Mouse (Mus musculus): ENCODE measurements around the gene Phgdh. TPM values are rescaled to one million over a fixed set of nuclear protein-coding genes. Genes with fewer than 3 reads are reported as not detected.

Gene Phgdh
- total RNA-seq, 2 experiments from 2014 or later = 9.5 to 30.8 TPM

DNA sequence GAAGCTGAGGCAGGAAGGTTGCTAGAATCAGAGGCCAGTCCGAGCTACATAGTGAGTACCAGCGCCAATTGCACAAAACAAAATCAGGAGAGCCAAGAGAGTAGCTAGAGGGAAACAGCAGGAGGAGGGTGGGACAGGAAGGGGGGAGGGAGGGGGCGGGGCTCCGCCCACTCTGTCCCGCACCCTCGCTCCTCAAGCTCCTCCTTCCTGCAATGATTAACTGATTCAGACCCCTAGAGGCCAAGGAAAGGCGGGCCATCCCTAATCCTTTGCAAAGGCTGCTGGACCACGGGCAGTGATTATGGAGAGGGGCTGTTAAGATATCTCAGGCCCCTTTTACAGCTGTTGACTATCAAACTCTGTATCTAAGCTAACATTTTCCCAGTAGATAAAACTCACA, 8.9 kb upstream of the Phgdh start:
- no peak for DNase-seq (ENCODE audit: low spot score in 2 of 2)

DNA sequence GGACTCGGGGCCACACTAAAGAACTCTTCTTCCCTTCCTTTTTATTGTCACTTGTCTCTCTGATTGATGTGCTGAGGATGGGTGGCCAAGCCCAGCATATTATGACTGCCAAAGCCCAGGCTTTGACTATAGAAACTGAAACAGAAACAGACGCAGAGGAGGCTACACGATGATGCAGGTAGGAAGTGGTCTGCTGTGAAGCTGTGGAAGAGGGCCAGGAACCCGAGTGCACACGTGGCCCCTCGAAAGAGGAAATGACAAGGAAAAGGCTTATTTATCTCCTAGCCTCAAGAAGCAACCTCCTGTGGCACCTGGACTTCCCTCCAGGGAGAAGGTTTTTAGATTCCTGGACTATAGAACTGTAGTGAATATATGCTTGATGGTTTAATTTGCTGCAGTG, 8.3 kb upstream of the Phgdh start:
- no peak for DNase-seq (ENCODE audit: low spot score in 2 of 2)

DNA sequence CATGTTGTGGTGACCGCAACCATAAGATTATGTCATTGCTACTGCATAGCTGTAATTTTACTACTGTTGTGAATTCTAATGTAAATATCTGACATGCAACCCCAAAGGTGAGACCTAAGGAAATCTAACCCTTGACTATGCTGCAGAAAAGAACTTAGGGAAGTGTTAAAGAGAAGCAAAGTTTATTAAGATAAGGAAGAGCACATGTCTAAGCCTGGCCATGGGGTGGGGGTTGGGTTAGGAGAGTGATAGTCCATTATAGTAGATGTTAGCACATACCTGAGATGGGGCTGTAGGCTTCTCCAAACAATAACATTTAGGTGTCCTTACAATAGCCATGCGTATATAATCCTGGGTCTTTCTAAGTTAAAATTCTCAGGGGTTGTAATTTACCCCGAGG, 3.4 kb upstream of the Phgdh start:
- no peak for DNase-seq (ENCODE audit: low spot score in 2 of 2)

DNA sequence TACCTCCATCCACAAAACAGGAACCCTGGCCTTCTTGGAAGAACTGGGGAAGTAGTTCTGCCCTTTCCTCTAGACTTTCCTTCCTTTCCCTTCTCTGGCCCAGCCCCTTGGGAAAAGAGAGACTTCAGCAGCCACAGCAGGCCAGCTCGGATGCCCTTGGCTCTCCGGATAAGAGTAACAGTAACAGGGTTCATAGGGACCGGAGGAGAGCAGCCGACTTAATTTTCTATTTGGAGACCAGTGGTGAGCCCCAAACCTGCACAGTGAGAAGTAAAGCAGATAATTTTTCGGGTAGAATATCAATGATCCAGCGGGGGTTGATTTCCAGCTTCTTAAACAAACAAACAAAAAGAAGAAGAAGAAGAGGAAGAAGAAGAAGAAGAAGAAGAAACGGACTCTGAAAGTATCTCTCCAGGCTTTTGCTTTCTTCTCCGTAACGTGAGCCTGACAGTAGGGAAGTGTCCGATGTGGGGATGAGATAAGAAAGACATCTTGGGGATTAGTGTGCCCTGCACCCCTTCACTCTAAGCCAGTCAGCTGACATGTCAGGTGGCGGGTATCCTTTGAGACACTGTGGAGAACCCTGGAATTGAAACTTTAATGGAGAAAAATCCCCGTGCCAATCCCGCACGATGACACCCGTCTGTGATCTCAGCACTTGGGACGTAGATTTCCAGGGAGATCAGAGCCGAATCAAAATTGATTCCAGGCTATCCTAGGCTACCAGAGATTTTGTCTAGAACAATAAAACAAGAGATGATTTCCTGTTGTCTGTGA, 1.2 kb upstream of the Phgdh start:
- DNase-seq (ENCODE audit: low spot score in 2 of 2) = no peak

DNA sequence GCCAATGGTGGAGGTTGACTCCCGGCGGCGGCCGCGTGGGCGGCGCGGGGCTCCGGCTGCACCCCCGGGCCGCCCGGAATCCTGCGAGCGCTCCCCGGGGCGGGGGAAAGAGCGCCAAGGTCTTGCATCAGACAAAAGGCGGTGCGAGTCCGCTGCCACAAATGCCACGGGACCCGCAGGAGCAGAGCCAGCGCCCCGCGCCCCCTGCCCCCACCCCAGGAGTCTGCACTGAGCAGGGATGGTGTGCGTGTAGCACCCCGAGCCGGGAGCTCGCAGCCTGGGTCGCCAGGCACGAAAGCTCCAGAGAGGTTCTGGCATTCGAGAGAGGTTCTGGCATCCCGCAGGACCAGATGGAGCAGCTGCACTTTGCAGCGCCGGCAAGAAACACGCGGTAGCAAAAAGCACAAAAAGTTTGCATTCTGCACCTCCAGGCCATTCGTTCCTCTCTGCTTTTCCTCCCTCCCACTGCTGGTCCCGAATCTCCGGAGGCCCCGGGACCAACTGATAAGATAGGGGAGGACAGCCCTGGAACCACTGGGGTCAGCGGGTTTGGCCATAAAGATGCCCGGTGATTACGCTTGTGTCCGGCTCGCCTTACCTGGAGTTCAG, 589 bp downstream of the Phgdh start:
- peak; percentile 35 to 55 for DNase-seq (ENCODE audit: low spot score in 2 of 2)

DNA sequence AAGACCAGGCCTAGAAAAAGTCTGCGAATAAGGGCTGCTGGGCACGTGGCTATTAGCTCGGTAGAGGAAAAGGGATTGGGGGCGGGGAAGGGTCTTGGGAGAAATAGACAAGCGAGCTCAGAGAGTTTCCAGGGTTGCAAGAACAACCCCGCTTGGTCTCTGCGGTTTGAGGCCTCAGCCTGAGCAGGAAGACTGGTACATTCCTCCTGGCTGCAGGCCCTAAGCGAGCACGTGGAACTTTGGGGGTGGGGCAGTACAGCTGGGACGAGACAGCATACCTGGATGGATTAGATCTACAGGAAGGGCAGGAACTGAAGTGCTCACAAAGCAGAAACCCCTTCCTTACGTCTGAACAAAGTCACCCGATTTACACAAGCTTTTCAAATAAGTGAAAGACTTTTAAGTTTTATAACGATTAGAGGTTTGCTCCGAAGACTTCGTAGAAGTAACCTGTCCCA, 1.2 kb downstream of the Phgdh start:
- DNase-seq (ENCODE audit: low spot score in 2 of 2) = peak; percentile 23 to 29

DNA sequence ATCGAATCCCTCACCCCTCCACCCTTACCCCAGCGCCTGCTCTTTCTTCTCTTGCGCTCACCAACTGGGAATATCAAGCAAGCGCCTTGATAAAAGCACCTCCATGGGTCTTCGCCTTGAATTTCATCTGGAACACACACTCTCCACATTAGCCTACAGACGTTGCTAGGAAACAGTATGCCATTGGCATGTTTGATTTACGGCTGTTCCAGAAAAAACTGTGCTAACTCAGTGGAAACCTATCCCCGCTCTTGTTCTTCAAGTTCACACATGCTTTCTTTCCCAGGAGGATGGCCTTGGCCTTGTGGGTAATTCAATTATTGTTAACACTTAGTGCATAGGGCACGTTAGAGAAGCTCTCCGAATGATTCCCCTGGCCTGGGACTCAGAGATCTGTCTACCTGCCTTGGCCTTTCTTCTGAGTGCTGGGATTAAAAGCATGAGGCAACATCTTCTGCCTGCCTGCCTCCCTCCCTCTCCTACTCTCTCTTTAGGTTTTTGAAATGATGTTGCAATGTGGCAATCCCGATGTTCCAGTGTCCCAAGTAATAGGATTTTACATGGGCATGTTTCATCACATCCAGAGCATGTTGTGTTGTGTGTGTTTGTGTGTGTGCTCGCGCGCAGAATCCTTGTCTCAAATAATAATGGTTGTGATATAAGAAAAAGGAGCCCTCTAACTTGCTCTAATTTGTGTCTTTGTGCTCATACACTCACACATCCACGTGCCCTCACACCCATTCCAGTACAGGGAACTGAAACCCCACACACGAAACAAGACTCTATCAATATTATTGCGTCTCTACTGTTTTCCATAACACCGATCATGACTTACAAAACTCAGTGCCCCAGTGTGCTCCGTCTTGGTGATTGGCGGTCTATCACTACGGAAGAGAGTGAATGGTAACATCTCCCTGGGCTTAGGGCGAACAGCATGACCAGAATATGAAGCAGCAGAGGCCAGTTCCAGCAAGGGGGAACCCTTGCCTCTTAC, 2.8 kb downstream of the Phgdh start:
- no peak for DNase-seq (ENCODE audit: low spot score in 2 of 2)

DNA sequence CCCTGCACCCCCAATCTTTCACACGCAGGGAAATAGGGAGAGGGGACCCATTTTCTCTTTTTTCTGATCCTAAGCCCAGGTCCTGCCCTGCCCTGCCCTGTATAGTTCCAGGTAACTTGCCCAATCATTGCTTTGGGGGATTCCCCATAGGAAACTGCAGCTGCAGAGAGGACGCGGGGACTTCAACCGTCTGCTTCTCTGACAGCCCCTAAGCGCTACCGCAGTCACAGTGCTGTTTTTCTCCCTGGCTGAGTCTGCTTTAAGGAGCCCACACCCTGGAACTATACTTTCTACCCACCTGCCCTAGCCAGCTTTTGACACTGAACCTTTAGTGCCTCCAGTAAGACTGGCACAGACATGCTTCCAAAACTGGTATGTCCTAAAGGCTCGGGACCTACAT, 3.9 kb downstream of the Phgdh start:
- no peak for DNase-seq (ENCODE audit: low spot score in 2 of 2)

DNA sequence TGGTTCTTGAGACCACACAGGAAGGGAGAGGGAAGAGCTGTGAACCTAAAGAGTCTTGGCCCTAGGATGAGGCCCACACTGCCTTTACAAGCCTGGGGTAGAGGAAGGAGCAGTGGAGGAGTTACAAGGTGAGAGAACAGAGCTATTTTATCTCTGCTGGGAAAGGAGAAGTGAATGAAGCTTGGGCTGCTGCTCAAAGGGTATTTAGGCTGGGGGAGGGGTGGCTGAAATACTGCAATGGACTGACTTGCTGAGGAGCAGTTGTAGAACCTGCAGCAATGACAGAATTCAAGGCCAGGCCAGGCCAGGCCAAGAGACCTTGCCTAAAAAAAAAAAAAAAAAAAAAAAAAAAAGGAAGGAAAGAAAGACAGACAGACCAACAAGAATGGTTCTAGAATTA, 4.5 kb downstream of the Phgdh start:
- DNase-seq (ENCODE audit: low spot score in 2 of 2) = no peak

DNA sequence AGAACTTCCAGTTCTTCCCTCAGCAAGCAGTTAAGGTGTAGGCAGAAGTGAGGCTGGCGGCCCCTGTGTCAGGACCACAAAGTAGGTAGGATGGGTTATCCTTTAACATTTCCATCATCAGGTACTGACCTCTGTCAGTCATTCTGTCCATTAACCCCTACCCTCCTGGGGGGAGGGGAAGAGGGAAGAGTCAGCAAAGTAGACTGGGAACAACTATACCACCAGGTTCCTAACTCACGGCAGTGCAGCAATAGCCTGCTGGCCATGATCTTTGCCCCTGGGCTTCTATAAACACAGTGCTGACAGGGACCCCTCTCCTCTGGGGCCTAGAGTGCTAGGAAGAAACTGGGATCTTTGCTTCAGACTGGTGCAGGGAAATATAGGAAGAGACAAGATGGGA, 5.8 kb downstream of the Phgdh start:
- DNase-seq (ENCODE audit: low spot score in 2 of 2) = no peak

DNA sequence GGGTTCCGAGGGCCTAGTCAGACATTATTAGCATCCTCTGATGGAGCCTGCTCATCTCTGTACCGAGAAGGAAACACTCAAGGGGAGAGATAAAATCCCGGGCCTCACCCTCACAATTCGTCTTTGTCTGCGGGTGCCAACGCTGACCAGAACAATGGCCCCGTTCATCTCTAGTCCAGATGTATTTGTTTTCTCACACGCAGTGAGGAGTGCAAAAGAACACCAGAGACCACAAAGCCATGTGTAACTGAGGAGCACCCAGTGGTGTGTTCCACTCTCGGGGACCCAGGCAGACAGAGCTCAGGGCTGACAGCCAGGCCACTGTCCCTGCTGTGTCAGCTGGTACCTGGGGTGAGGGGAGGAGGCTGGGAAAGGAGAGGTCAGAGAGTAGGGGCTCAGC, 15.6 kb downstream of the Phgdh start:
- no peak for DNase-seq (ENCODE audit: low spot score in 2 of 2)

DNA sequence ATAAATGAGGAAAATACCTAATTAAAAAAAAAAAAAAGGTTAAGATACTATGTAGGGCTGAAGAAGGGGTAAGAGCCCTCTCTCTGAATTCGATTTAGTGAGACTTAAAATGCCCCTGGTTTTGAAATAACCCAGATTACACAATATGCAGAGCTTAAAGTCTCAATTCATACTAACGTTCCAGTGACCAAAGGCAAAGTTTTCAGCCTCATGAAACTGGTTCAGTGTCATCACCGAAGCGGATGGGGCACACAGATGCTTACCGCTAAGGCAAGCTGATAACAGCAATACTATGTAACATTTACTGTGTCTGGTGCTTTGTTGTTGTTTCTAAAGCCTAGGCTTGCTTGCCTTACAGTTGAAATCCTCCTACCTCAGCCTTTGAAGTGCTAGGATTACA, 17.6 kb downstream of the Phgdh start:
- DNase-seq (ENCODE audit: low spot score in 2 of 2) = no peak

DNA sequence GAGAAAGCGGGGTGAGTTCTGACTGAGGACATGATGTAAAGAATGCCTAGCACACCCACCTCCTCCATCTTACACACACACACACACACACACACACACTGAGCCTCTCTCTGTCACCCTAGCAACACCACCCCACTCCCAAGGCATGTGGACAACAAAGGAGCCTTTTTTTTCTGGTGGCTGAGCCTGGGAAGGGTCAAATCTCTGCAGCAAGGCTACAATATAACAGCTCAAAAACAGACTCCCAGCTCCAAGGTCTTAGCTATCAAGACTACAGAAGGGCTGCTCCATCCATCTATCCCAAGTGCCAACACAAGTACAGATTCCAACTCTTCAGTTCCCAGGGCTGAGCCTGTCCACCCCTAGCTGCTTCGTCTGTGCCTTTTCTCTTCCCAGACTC, 20.6 kb downstream of the Phgdh start:
- no peak for DNase-seq (ENCODE audit: low spot score in 2 of 2)

DNA sequence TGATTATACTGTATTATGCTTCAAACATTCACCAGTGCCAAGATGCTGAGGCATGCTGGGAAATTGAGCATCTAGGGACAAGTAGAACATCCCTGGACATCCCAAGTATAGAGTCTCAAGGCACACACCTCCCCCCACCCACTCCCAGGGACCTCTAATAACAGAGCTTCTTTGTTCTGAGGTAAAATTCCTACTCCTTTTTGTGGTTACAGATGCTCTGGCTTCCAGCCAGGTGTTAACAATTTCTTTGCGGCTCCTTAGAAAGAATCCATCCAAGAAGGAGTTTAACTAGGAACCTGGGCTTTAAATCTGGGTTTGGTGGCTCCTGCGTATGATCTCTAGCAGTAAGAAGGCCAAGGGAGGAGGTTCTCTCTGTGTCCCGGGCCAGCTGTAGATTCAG, 22.6 kb downstream of the Phgdh start:
- DNase-seq (ENCODE audit: low spot score in 2 of 2) = no peak

DNA sequence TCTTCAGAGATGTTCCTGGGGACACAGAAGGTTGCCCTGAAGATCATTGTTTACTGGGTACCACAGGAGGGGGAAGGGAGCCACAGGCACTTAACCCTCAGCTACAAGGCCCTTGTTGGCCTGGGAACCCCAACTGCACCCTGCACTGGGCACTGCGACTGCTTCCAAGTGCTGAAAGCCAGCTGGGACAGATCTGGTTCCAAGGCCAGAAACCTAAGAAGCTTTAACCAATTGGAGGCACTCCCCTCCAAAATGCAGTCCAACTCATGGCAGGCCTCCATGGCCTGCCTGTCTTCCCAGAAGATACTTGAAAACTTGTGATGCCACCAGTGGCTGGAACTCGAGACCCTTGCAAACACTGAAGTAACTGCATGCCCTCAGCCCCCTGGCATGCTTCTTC, 24.6 kb downstream of the Phgdh start:
- DNase-seq (ENCODE audit: low spot score in 2 of 2) = no peak

DNA sequence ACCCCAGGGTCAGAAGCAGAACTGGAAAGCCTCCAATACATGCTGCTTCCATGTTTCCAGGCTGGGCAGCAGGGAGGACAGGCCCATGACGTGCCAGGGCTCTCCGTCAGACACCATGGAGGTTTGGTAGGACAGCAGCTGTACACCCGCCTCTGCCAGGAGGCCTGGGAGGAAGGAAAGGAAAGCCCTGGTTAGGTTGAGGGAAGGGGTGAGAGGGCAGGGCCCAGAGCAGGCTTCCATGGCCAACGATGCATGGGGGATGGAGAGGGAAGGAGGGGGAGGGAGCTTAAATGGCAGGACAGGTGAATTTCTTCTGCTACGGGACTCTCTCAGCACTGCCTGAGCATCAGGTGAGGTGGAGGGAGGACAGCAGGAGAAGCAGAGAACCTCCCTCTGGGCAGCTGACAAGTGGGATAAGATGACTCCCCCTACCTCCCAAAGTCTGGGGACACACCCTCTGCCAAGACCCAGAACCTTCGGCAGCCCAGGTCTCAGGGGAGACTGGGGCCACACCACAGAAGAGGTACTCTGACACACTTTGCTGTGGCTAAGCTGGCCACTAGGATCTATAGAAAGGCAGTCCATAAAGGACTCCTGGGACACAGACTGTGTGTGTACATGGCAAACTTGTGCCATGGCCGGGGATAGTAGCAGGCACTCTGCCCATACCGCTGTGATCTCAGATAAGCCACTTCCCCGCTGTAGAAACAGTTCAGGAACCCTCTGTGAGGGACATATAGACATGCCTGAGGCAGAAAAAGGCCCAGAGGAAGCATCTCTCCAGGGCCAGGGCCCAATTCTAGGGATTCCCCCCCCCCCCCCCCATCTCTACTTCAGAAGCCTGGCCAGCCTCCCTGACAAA, 26.3 kb downstream of the Phgdh start:
- DNase-seq (ENCODE audit: low spot score in 2 of 2) = no peak

DNA sequence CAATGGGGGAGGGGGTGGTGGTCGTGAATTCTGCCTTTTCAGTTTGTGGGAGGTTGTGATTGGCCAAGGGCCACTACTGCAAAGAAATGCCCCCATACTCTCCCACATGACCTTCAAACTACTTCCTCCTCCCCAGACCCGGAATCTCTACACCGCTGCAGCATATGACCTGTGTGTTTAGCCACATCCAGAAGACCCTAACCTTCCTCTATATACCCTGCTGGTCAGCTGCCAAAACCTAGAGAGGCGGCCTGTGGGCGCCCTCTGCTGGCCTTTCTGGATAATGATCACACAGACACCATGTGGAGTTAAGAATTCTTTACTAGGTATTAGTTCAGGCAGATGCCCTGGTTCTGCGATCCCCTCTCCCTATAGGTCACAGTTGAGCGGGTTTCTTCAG, 26.9 kb downstream of the Phgdh start:
- DNase-seq (ENCODE audit: low spot score in 2 of 2) = peak; percentile 46 to 56

DNA sequence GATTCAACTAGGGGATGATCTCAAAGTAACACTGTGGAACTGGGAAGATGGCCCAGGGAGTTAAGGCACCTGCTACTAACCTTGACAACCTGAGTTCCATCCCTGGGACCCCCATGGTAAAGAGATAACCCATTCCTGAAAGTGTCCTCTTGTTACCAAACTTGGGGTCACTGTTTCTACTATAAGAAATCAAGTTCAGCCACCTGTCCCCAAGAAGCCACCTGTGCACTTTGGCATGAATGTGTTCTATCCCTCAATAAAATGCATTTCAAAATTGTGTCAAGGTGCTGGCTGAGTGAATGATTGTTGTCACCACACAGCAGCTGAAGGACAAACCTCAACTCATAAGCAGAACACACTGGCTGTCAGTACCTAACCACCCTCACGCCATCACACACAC, 29.3 kb downstream of the Phgdh start:
- no peak for DNase-seq (ENCODE audit: low spot score in 2 of 2)

DNA sequence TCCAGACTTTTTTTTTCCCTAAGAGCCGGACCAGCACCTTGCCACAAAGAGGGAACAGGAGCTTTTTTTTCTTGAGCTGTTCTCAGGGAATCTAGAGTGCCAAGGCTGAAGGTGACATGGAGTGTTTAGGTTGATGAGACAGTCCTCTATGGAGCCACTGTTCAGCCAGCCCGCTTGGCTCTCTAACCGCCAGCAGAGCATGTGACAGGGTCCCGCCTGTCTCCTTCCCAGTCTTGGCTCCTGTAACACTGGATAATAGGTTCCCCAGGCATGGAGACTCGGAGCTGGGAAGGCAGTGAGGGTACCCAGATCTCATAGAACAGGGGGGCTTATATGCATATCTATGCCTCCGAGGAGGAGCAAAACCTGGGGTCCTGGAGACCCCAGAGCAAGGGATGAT, 31.2 kb downstream of the Phgdh start:
- no peak for DNase-seq (ENCODE audit: low spot score in 2 of 2)

DNA sequence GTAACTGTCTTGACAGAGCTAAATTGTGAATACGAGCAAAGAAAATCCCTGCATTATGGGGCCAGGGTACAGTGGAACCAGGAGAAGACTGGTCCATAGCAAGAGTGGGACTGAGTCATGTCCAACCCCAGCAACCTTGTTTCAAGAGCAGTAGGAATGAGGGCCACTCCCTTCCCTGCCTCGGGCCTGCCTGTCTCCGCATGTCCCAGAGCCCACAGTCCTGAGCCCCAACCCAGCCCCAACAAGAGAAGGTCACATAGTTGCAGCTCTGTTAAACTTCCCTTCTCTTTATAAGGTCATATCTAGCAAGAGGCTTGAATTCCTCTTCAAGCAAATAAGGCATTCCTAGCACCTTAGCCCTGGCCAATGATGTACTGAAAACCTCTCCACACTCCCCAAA, 38.0 kb downstream of the Phgdh start:
- DNase-seq (ENCODE audit: low spot score in 2 of 2) = no peak

DNA sequence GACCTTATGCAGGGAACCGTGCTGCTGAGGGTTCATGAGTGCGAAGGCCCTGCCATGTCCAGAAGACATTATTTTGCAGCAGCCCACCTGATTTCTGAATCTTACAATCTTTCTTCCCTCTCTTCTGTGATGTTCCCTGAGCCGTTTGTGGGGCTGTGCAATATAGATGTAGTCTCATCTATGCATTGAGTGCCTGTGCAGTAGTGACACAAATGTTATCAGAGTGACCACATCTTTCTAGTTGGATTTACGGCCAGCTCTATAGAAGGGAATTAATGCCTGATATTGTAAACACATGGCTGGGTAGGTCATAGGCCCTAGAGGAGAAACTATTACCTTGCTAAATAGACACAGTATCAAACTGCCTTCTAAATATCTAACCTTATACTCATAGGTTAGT, 39.5 kb downstream of the Phgdh start:
- DNase-seq (ENCODE audit: low spot score in 2 of 2) = no peak
